Mouse (Mus musculus) limb, embryonic 15.5 days (tissue): ENCODE measurements around the gene Nol10. TPM values are rescaled to one million over a fixed set of nuclear protein-coding genes. Genes with fewer than 3 reads are reported as not detected.

Experiments
- ATAC-seq: fragments of 200-750 bp; cut with Nextera tagmentation; 2 replicates; pipeline ENCODE4 v1.8.0; 2017; ENCODE audit warnings: low read depth, moderate TSS enrichment; ENCODE audit not compliant: insufficient number of reproducible peaks, low FRiP score, low TSS enrichment
- H3K27ac ChIP-seq: fragments of 300-500 bp; sonication (generic); 2 replicates; pipeline ENCODE4 v1.5.1; 2015; ENCODE audit warnings: moderate library complexity, mild to moderate bottlenecking, inconsistent platforms
- H3K27me3 ChIP-seq: fragments of 300-500 bp; sonication (generic); 2 replicates; pipeline ENCODE4 v1.6.1; 2015; ENCODE audit warnings: inconsistent platforms
- H3K36me3 ChIP-seq: fragments of 300-500 bp; sonication (generic); 2 replicates; pipeline ENCODE4 v1.6.1; 2015; ENCODE audit warnings: inconsistent platforms
- H3K4me1 ChIP-seq: fragments of 300-500 bp; sonication (generic); 2 replicates; pipeline ENCODE4 v1.6.1; 2015; ENCODE audit warnings: inconsistent platforms
- H3K4me2 ChIP-seq: fragments of 300-500 bp; sonication (generic); 2 replicates; pipeline ENCODE4 v1.6.1; 2015; ENCODE audit warnings: mild to moderate bottlenecking, inconsistent platforms
- H3K4me3 ChIP-seq: fragments of 300-500 bp; sonication (generic); 2 replicates; pipeline ENCODE4 v1.5.1; 2015; ENCODE audit warnings: mild to moderate bottlenecking, inconsistent platforms
- H3K9ac ChIP-seq: fragments of 300-500 bp; sonication (generic); 2 replicates; pipeline ENCODE4 v1.6.1; 2015; ENCODE audit warnings: inconsistent platforms
- H3K9me3 ChIP-seq: fragments of 300-500 bp; sonication (generic); 2 replicates; pipeline ENCODE4 v1.6.1; 2016; ENCODE audit warnings: inconsistent platforms
- WGBS: fragments of 180-500 bp; shearing (Covaris S2); methylation state at CpG from one replicate; pipeline ENCODE4 v1.1.7; 2015; 5-methylcytosine and 5-hydroxymethylcytosine counted together
- polyA plus RNA-seq: library from polyadenylated mRNA; unstranded; fragments of >200 nt; fragmentation: Nextera tagmentation; extraction: Ambion mirVana; gene quantifications from 2 replicates; pipeline ENCODE4 v1.2.1, GENCODE M21; 2015

The Nol10 gene
- polyA plus RNA-seq, 1 experiment from 2014 or later = 21.3 TPM

- no peaks in the 10 kb centered on the region for H3K4me1 ChIP-seq
- ATAC-seq = no peak
- no peak overlapping the region for H3K4me2 ChIP-seq
- no peaks in the 10 kb centered on the region for H3K9me3 ChIP-seq
- H3K27ac ChIP-seq = no peak overlapping the region
- H3K36me3 ChIP-seq = peaks cover 71% of the 10 kb centered on the region
- no peak overlapping the region for H3K4me3 ChIP-seq
- no peaks in the 10 kb centered on the region for H3K27me3 ChIP-seq
- WGBS = 92% methylated on average over 7 of the region's 7 CpGs
- H3K9ac ChIP-seq = no peak overlapping the region
Measured at GRCm38 (mm10) chr12:17369551-17370325, 21.5 kb downstream of the Nol10 start.

- no peaks in the 10 kb centered on the region for H3K4me1 ChIP-seq
- no peaks in the 10 kb centered on the region for H3K9me3 ChIP-seq
- WGBS = 87% methylated on average over 8 of the region's 8 CpGs
- H3K9ac ChIP-seq = no peak overlapping the region
- H3K36me3 ChIP-seq = peaks cover 77% of the 10 kb centered on the region
- H3K27me3 ChIP-seq = no peaks in the 10 kb centered on the region
- no peak overlapping the region for H3K27ac ChIP-seq
- ATAC-seq = no peak
- H3K4me3 ChIP-seq = no peak overlapping the region
- H3K4me2 ChIP-seq = no peak overlapping the region
Measured at GRCm38 (mm10) chr12:17371589-17372235, 23.5 kb downstream of the Nol10 start.

GRCm38 (mm10) chr12:17372696-17373095, 24.4 kb downstream of the Nol10 start:
- Histone ChIP-seq H3K4me1 (no peaks in the 10 kb centered on the region), H3K9ac (no peak overlapping the region), H3K4me2 (no peak overlapping the region), H3K9me3 (no peaks in the 10 kb centered on the region), H3K4me3 (no peak overlapping the region), H3K27ac (no peak overlapping the region), H3K36me3 (peaks cover 73% of the 10 kb centered on the region), H3K27me3 (no peaks in the 10 kb centered on the region)
- no peak for ATAC-seq
- 69% methylated on average over 3 of the region's 3 CpGs for WGBS

DNA sequence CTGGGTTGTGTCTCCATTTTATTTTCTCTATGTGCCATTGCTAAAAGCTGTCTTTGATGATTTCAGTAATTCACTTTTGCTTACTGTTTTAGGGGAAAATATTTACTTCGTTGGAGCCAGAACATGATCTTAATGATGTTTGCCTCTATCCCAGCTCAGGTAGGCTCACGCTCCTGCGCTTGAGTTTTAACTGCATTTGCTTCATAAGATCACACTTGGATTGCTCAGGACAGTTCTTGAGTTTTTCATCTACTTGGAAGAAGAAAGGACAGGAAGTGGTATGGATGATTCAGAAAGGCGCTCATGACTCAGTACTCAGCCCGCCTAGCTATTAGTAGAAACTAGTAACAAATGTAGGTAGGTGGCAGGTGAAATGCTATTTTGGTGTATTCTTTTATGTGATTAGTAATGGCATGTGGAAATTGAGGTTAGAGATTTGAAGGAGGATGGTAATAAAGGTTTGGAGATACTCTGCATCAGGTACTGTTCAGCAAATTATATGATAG, 25.3 kb downstream of the Nol10 start:
- ATAC-seq = no peak
- Histone ChIP-seq H3K27me3 (no peaks in the 10 kb centered on the region), H3K4me1 (no peaks in the 10 kb centered on the region), H3K4me3 (no peak overlapping the region), H3K9me3 (no peaks in the 10 kb centered on the region), H3K4me2 (no peak overlapping the region), H3K27ac (no peak overlapping the region), H3K36me3 (peaks cover 76% of the 10 kb centered on the region), H3K9ac (no peak overlapping the region)
- 92% methylated on average over 5 of the region's 5 CpGs for WGBS

DNA sequence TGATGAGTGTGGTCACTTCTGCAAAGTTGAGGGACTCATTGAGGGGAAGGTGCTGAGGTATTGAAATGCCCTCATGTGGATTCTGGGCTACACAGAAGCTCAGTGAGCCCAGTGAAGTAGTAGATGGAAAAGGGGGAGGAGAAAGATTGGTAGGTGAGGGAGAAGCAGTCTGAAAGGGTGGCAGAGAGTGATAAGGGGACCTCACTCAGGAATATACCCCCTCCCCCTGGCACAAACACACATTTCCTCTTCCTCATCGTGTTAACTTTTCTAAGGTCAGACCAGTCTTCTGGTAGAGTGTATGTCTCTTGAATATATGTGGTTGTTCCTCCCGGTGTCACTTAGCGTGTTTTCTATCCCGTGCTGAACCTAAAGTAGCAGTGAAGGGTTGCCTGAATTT, 27.0 kb downstream of the Nol10 start:
- Histone ChIP-seq H3K4me1 (no peaks in the 10 kb centered on the region), H3K36me3 (peaks cover 79% of the 10 kb centered on the region), H3K27me3 (no peaks in the 10 kb centered on the region), H3K4me3 (no peak overlapping the region), H3K9me3 (no peaks in the 10 kb centered on the region), H3K9ac (no peak overlapping the region), H3K27ac (no peak overlapping the region), H3K4me2 (no peak overlapping the region)
- 91% methylated on average over 4 of the region's 4 CpGs for WGBS
- no peak for ATAC-seq

DNA sequence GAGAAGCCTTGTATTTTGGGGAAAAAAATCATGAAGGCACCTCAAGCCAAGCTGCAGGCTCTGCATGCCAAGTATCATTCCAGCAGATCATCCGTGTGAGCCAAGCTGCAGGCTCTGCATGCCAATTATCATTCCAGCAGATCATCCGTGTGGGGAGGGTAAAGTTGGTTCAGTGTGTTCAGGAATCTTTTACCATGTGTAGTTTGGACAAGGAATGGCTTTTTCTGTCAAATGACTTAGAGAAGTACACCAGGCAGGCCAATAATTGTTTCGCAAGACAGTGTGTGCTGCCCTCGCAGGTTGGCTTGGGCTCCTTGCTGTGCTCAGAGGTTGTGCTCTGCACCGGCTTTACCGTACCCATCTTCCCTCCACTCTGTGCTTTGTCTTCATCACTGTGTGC, 28.3 kb downstream of the Nol10 start:
- 88% methylated on average over 6 of the region's 6 CpGs for WGBS
- Histone ChIP-seq H3K4me3 (no peak overlapping the region), H3K36me3 (peaks cover 83% of the 10 kb centered on the region), H3K27me3 (no peaks in the 10 kb centered on the region), H3K9me3 (no peaks in the 10 kb centered on the region), H3K4me1 (no peaks in the 10 kb centered on the region), H3K27ac (no peak overlapping the region), H3K4me2 (no peak overlapping the region), H3K9ac (no peak overlapping the region)
- ATAC-seq = no peak

DNA sequence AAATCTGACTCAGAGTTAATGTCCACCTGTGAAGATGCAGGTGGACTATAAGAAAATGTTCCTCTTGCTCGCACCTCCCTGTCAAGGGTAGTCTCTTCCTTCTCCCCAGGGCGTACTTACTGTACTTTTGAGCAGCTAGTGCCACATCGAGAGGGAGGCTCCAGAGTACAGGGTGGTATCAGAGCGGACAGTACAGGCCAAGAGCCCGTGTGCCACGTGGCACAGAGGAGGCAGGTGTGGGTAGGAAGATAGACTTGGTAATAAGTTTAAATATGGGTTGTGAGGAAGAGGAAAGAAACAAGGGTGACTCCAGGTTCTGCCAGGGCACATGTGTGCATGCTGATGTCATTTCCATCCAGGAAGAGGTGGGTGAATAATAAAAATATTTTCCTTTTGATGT, 32.7 kb downstream of the Nol10 start:
- H3K36me3 ChIP-seq = peaks cover 54% of the 10 kb centered on the region
- 90% methylated on average over 6 of the region's 6 CpGs for WGBS

DNA sequence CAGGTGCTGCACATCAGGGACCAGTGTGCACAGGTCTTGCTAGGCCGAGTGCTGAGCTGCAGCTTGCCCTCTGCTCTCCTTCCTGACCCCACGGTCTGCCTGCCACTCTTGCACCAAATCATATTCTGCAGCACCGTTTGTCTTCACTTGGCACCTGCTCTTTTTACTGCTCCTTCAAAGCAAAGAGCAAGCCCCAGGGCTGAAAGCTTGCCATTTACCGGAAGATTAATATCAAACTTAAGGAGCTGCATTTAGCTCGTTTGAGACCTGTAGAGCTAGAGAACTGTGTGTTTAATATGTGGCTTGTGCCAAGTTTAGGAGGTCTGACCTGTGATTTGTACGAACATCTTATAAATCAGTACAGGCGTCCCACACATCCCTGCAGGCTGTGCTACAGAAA, 34.5 kb downstream of the Nol10 start:
- Histone ChIP-seq H3K4me2 (no peak overlapping the region), H3K36me3 (peaks cover 40% of the 10 kb centered on the region), H3K27me3 (no peaks in the 10 kb centered on the region), H3K9me3 (no peaks in the 10 kb centered on the region), H3K4me1 (0 out of 2 replicates have a peak, but pooled peaks cover under 1% of the 10 kb centered on the region), H3K27ac (no peak overlapping the region), H3K4me3 (no peak overlapping the region), H3K9ac (no peak overlapping the region)
- no peak for ATAC-seq
- WGBS = 56% methylated on average over 7 of the region's 7 CpGs

More for the DNA sequence above, 32.7 kb downstream of the Nol10 start:
- Histone ChIP-seq H3K27me3 (no peaks in the 10 kb centered on the region), H3K9me3 (no peaks in the 10 kb centered on the region), H3K4me3 (no peak overlapping the region), H3K4me2 (no peak overlapping the region), H3K9ac (no peak overlapping the region), H3K27ac (no peak overlapping the region), H3K4me1 (no peaks in the 10 kb centered on the region)
- no peak for ATAC-seq

DNA sequence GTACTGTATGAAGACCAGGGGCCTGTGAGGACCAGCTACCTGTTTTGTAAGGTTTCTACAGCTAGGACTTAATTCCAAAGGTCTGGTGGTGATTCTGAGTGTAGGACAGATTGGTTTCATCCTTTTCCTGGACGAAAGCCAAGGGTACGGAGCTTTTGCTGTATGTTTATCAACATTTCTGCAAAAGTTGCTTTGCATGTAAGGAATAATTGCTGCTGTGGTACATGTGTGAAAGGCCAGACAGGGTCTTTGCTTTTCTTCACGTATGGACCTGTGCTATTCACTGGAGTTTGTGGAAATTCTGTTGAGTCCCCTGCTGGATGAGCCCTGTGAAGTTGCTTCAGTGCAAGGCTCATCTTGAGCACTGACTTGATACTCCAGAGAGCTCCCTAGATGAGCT, 38.6 kb downstream of the Nol10 start:
- peaks cover 4% of the 10 kb centered on the region for H3K36me3 ChIP-seq
- H3K4me3 ChIP-seq = no peak overlapping the region
- H3K9ac ChIP-seq = no peak overlapping the region
- 0 out of 2 replicates have a peak, but pooled peaks cover 6% of the 10 kb centered on the region for H3K4me1 ChIP-seq
- ATAC-seq = no peak
- H3K4me2 ChIP-seq = no peak overlapping the region
- 74% methylated on average over 3 of the region's 3 CpGs for WGBS
- no peaks in the 10 kb centered on the region for H3K9me3 ChIP-seq
- H3K27ac ChIP-seq = peak overlapping the region; percentile 5; the same call in 1 of the 2 replicates
- no peaks in the 10 kb centered on the region for H3K27me3 ChIP-seq

GRCm38 (mm10) chr12:17387332-17388135, 39.3 kb downstream of the Nol10 start:
- H3K36me3 ChIP-seq = no peaks in the 10 kb centered on the region; the same call in 1 of the 2 replicates
- H3K9me3 ChIP-seq = no peaks in the 10 kb centered on the region
- no peak for ATAC-seq
- WGBS = 53% methylated on average over 12 of the region's 12 CpGs
- H3K4me2 ChIP-seq = no peak overlapping the region
- peak overlapping the region; percentile 59 for H3K27ac ChIP-seq
- no peak overlapping the region for H3K4me3 ChIP-seq
- no peak overlapping the region for H3K9ac ChIP-seq
- no peaks in the 10 kb centered on the region for H3K27me3 ChIP-seq
- H3K4me1 ChIP-seq = 0 out of 2 replicates have a peak, but pooled peaks cover 6% of the 10 kb centered on the region

- H3K27me3 ChIP-seq = no peaks in the 10 kb centered on the region
- WGBS = 88% methylated on average over 1 of the region's 1 CpGs
Measured at GRCm38 (mm10) chr12:17388136-17388437, 39.8 kb downstream of the Nol10 start.

More at GRCm38 (mm10) chr12:17388136-17388437, 39.8 kb downstream of the Nol10 start:
- Histone ChIP-seq H3K4me3 (no peak overlapping the region), H3K27ac (peak overlapping the region; percentile 59), H3K36me3 (peaks cover 1% of the 10 kb centered on the region; the same call in 1 of the 2 replicates), H3K4me1 (0 out of 2 replicates have a peak, but pooled peaks cover 6% of the 10 kb centered on the region), H3K4me2 (no peak overlapping the region), H3K9me3 (no peaks in the 10 kb centered on the region), H3K9ac (no peak overlapping the region)
- ATAC-seq = no peak
